Mouse (Mus musculus): ENCODE measurements around the gene Nhs. TPM values are rescaled to one million over a fixed set of nuclear protein-coding genes. Genes with fewer than 3 reads are reported as not detected.

Gene Nhs
- total and polyA plus RNA-seq, 2 experiments = 0.01 to 0.09 TPM

DNA sequence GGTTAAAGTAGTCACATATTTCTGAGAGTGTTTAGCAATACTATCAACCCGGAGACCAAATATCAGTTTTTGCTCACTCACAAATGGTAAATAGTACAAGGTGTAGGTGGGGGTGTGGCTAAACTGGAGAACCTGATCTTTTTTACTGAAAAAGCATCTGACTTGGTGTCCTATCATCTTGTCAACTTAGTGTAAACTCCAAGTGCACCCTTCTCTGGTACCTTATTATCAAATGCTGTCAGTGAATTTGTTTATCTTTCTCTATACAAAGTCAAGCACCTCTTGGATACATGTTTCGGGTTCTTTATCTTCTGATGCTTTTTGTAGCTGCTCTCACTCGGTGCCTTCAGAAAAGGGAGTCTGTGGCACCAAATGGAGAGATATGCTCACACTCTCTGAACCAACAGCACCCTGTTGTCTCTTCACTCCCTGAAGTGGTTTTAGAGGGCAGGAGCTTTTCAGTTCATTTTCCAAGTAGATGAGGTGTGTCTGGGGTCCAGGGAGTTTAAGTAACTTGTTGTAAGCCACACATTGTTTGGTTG, 187.5 kb downstream of the Nhs start:
- no peaks in the 10 kb centered on the region for H3K36me3 ChIP-seq (ENCODE audit: control insufficient read depth, insufficient read depth, low read length)
- no peak for DNase-seq (ENCODE audit: extremely low read depth, low read depth, low spot score)
- H3K4me1 ChIP-seq (ENCODE audit: control insufficient read depth, insufficient read depth, low read length) = no peaks in the 10 kb centered on the region
- H3K79me2 ChIP-seq (ENCODE audit: control insufficient read depth, insufficient read depth, low read length) = no peaks in the 10 kb centered on the region
- 70% methylated on average over 3 of the region's 3 CpGs for WGBS
- no peak overlapping the region for H3K4me3 ChIP-seq (ENCODE audit: insufficient read depth, low read depth, low read length)
- H3K9ac ChIP-seq (ENCODE audit: low read depth, low read length) = no peak overlapping the region
- TF ChIP-seq CTCF (IDR thresholded peaks at IDR 0.05; ENCODE audit: low read depth, low read length) (no peak), POLR2A (IDR thresholded peaks at IDR 0.05; ENCODE audit: extremely low read depth, insufficient read depth, low read length) (no peak)
- H3K27me3 ChIP-seq (ENCODE audit: control insufficient read depth, insufficient read depth, low read length) = no peaks in the 10 kb centered on the region
- H3K27ac ChIP-seq (replicated peaks; ENCODE audit: insufficient read depth, low read depth, low read length) = no peak overlapping the region

- H3K27me3 ChIP-seq (ENCODE audit: control insufficient read depth, insufficient read depth, low read length) = no peaks in the 10 kb centered on the region
- no peaks in the 10 kb centered on the region for H3K36me3 ChIP-seq (ENCODE audit: control insufficient read depth, insufficient read depth, low read length)
- TF ChIP-seq CTCF (IDR thresholded peaks at IDR 0.05; ENCODE audit: low read depth, low read length) = no peak
- TF ChIP-seq POLR2A (IDR thresholded peaks at IDR 0.05; ENCODE audit: extremely low read depth, insufficient read depth, low read length) = no peak
- no peak overlapping the region for H3K4me3 ChIP-seq (ENCODE audit: insufficient read depth, low read depth, low read length)
- no peak overlapping the region for H3K27ac ChIP-seq (replicated peaks; ENCODE audit: insufficient read depth, low read depth, low read length)
- H3K4me1 ChIP-seq (ENCODE audit: control insufficient read depth, insufficient read depth, low read length) = no peaks in the 10 kb centered on the region
- H3K9ac ChIP-seq (ENCODE audit: low read depth, low read length) = no peak overlapping the region
- no peaks in the 10 kb centered on the region for H3K79me2 ChIP-seq (ENCODE audit: control insufficient read depth, insufficient read depth, low read length)
- WGBS = 94% methylated on average over 1 of the region's 1 CpGs
- DNase-seq (ENCODE audit: extremely low read depth, low read depth, low spot score) = no peak
Measured at GRCm38 (mm10) chrX:161971131-161971530, 188.4 kb downstream of the Nhs start.

GRCm38 (mm10) chrX:161967692-161968091, 191.8 kb downstream of the Nhs start:
- Histone ChIP-seq H3K79me2 (ENCODE audit: control insufficient read depth, insufficient read depth, low read length) (no peaks in the 10 kb centered on the region), H3K9ac (ENCODE audit: low read depth, low read length) (no peak overlapping the region), H3K27ac (replicated peaks; ENCODE audit: insufficient read depth, low read depth, low read length) (no peak overlapping the region), H3K4me3 (ENCODE audit: insufficient read depth, low read depth, low read length) (no peak overlapping the region), H3K4me1 (ENCODE audit: control insufficient read depth, insufficient read depth, low read length) (peaks cover 9% of the 10 kb centered on the region; the same call in 1 of the 2 replicates), H3K36me3 (ENCODE audit: control insufficient read depth, insufficient read depth, low read length) (no peaks in the 10 kb centered on the region), H3K27me3 (ENCODE audit: control insufficient read depth, insufficient read depth, low read length) (no peaks in the 10 kb centered on the region)
- 49% methylated on average over 4 of the region's 4 CpGs for WGBS
- peak; percentile 30 for DNase-seq (ENCODE audit: extremely low read depth, low read depth, low spot score)
- TF ChIP-seq CTCF (IDR thresholded peaks at IDR 0.05; ENCODE audit: low read depth, low read length) (peak; percentile 47), POLR2A (IDR thresholded peaks at IDR 0.05; ENCODE audit: extremely low read depth, insufficient read depth, low read length) (no peak)

- no peak overlapping the region for H3K9ac ChIP-seq (ENCODE audit: low read depth, low read length)
Measured at GRCm38 (mm10) chrX:161963372-161963771, 196.2 kb downstream of the Nhs start.

GRCm38 (mm10) chrX:161962855-161963254, 196.7 kb downstream of the Nhs start:
- Histone ChIP-seq H3K36me3 (ENCODE audit: control insufficient read depth, insufficient read depth, low read length) (no peaks in the 10 kb centered on the region), H3K4me3 (ENCODE audit: insufficient read depth, low read depth, low read length) (no peak overlapping the region), H3K79me2 (ENCODE audit: control insufficient read depth, insufficient read depth, low read length) (no peaks in the 10 kb centered on the region), H3K9ac (ENCODE audit: low read depth, low read length) (no peak overlapping the region), H3K4me1 (ENCODE audit: control insufficient read depth, insufficient read depth, low read length) (peaks cover 12% of the 10 kb centered on the region), H3K27ac (replicated peaks; ENCODE audit: insufficient read depth, low read depth, low read length) (peak overlapping the region; percentile 92), H3K27me3 (ENCODE audit: control insufficient read depth, insufficient read depth, low read length) (no peaks in the 10 kb centered on the region)
- TF ChIP-seq POLR2A (IDR thresholded peaks at IDR 0.05; ENCODE audit: extremely low read depth, insufficient read depth, low read length) (no peak), CTCF (IDR thresholded peaks at IDR 0.05; ENCODE audit: low read depth, low read length) (no peak)
- 28% methylated on average over 1 of the region's 1 CpGs for WGBS
- DNase-seq (ENCODE audit: extremely low read depth, low read depth, low spot score) = peak; percentile 81

More at GRCm38 (mm10) chrX:161963372-161963771, 196.2 kb downstream of the Nhs start:
- no peaks in the 10 kb centered on the region for H3K27me3 ChIP-seq (ENCODE audit: control insufficient read depth, insufficient read depth, low read length)
- no peaks in the 10 kb centered on the region for H3K79me2 ChIP-seq (ENCODE audit: control insufficient read depth, insufficient read depth, low read length)
- peak; percentile 83 for DNase-seq (ENCODE audit: extremely low read depth, low read depth, low spot score)
- H3K27ac ChIP-seq (replicated peaks; ENCODE audit: insufficient read depth, low read depth, low read length) = peak overlapping the region; percentile 32; the same call in 1 of the 2 replicates
- peaks cover 12% of the 10 kb centered on the region for H3K4me1 ChIP-seq (ENCODE audit: control insufficient read depth, insufficient read depth, low read length)
- no peaks in the 10 kb centered on the region for H3K36me3 ChIP-seq (ENCODE audit: control insufficient read depth, insufficient read depth, low read length)
- no peak overlapping the region for H3K4me3 ChIP-seq (ENCODE audit: insufficient read depth, low read depth, low read length)
- TF ChIP-seq POLR2A (IDR thresholded peaks at IDR 0.05; ENCODE audit: extremely low read depth, insufficient read depth, low read length) (no peak), CTCF (IDR thresholded peaks at IDR 0.05; ENCODE audit: low read depth, low read length) (no peak)

GRCm38 (mm10) chrX:161961756-161962155, 197.8 kb downstream of the Nhs start:
- H3K79me2 ChIP-seq (ENCODE audit: control insufficient read depth, insufficient read depth, low read length) = no peaks in the 10 kb centered on the region
- H3K4me1 ChIP-seq (ENCODE audit: control insufficient read depth, insufficient read depth, low read length) = peaks cover 12% of the 10 kb centered on the region
- peak overlapping the region; percentile 67 for H3K9ac ChIP-seq (ENCODE audit: low read depth, low read length)
- WGBS = 16% methylated on average over 6 of the region's 6 CpGs
- peak overlapping the region; percentile 62 for H3K4me3 ChIP-seq (ENCODE audit: insufficient read depth, low read depth, low read length)
- H3K27ac ChIP-seq (replicated peaks; ENCODE audit: insufficient read depth, low read depth, low read length) = peak overlapping the region; percentile 92
- DNase-seq (ENCODE audit: extremely low read depth, low read depth, low spot score) = peak; percentile 67
- no peaks in the 10 kb centered on the region for H3K27me3 ChIP-seq (ENCODE audit: control insufficient read depth, insufficient read depth, low read length)
- TF ChIP-seq POLR2A (IDR thresholded peaks at IDR 0.05; ENCODE audit: extremely low read depth, insufficient read depth, low read length) (no peak), CTCF (IDR thresholded peaks at IDR 0.05; ENCODE audit: low read depth, low read length) (no peak)
- H3K36me3 ChIP-seq (ENCODE audit: control insufficient read depth, insufficient read depth, low read length) = no peaks in the 10 kb centered on the region
